Mouse (Mus musculus): ENCODE measurements around the gene Saysd1.

GRCm38 (mm10) chr14:20032016-20032737, 106.2 kb downstream of the Saysd1 start:
- no peak for TF ChIP-seq CTCF (IDR thresholded peaks at IDR 0.05; ENCODE audit: low read depth)
- no peak for TF ChIP-seq EP300 (IDR thresholded peaks at IDR 0.05; ENCODE audit: low read depth)
